Mouse (Mus musculus): ENCODE results near the gene Tpcn2.

The Tpcn2 gene

GRCm38 (mm10) chr7:145196340-145196739 lies 87.5 kb downstream of the Tpcn2 start:
- DNase-seq, result no peak

DNA sequence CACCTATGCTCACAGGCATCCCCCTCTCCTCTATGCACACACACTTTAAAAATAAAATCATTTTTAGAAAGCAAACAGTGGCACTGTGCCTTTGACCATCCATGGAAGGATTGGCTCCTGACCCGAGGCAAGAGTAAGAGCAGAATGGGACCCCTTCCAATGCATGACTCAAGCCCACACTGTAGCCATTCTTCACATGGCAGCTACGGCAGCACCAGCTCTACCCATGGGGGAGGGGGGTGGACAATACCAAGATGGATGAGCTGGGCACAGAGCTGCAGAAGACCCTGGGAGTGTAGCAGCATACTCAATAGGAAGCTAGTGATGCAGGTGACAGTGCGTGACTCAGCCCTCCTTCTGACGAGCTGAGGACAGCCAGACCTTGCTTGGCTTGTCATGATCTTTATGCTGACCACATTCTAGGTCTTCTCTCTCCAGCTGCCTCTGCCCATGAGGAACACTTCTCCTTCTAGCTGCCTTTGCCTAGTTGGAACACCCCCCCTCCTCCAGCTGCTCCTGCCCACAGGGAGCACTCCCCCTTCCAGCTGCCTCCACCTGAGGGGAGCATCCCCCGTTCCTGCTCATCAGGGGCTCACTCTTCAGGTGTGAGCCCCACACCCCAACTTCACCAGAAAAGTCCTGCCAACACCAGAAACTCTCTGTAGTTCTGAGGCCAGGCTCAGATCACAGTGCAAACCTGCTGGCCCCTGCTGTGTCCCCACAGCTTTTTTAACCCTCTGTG lies 88.5 kb downstream of the Tpcn2 start:
- DNase-seq, result peak; percentile 63

DNA sequence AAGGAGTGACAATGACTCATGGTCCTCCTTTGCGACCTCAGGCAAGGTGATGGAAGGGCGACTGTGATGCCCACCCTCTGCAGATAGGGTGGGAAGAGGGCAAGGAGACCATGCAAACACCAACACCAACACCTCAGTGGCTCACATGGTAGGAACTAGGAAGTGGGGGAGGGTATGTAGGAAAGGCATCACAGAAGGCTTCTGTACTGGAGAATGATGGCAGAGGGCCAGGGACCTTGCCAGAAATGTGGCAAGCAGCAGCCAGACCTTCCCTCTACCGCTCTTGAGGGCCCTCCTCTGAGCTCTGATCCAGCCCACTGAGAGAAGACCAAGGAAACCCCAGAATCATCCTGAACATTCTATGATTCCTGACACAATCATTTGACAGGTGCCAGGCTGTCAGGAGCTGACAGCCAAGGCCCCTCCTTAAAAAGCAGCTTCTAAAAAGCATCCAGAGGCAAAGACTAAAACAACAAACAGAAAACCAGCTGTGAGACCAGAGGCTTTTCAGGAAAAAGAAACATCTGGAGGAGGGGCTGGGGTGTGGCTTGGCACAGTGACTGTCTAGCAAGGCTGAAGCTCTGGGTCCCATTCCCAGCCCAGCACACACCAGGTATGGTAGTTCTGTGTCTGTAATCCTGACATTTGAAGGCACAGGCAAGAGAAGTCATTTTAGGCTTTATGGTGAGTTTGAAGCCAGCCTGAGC lies 89.2 kb downstream of the Tpcn2 start:
- peak; percentile 84 for DNase-seq

DNA sequence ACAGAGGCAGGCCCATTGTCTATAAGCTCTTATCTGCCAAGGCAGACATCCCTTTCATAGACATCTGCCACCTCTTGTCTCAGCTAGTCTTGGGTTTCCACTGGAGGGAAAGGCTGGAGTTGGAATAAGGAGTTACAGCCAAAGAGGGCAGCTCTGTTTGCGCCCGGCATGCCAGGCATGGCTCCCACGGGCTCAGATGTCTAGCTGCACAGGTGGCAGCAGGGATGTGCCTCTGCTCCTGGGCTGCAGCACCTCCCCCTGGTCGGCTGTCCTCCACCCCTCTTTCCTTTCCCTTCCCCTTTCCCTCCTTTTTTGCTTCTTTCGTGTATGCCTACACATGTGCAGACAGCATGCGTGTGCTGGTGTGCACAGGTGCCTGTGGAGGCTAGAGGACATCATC lies 91.0 kb downstream of the Tpcn2 start:
- DNase-seq, result no peak

- no peak for DNase-seq
Measured at GRCm38 (mm10) chr7:145190520-145190919, 93.3 kb downstream of the Tpcn2 start.

- no peak for DNase-seq
Measured at GRCm38 (mm10) chr7:145189342-145189741, 94.5 kb downstream of the Tpcn2 start.

- no peak for DNase-seq
Measured at GRCm38 (mm10) chr7:145187802-145188201, 96.0 kb downstream of the Tpcn2 start.

- DNase-seq, result no peak
Measured at GRCm38 (mm10) chr7:145182388-145182787, 101.4 kb downstream of the Tpcn2 start.

DNA sequence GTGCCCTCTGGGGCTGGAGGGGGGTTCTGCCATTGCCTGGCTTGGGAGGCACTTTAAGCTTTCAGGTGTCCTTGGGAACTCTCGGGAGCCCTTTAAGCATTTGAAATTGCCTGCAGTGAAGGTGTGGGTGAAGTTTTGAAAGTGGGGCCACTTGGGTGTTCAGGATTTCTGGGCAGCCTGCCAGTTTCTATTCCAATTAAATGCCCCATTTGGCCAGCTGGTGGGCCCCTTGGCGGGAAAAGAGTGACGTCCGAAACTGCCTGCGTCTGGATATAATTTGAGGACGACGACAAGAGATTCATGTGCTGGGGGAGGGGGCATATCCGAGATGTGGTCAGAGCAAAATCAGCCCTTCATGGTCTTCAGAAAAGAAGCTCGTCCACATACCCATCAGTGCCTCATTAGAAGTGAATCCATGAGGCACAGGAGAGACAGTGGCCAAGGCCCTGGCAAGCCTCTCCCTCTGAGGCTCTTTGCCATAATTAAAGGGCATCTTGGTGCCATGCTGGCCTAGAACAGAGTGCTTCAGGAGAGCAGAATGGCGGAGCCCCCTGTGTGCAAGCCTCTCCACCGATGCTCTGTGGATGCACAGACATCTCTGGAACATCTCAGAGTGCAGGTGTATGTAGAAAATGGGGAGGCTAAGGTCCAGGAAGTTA lies 102.3 kb downstream of the Tpcn2 start:
- no peak for DNase-seq

- no peak for DNase-seq
Measured at GRCm38 (mm10) chr7:145179691-145180091, 104.1 kb downstream of the Tpcn2 start.

DNA sequence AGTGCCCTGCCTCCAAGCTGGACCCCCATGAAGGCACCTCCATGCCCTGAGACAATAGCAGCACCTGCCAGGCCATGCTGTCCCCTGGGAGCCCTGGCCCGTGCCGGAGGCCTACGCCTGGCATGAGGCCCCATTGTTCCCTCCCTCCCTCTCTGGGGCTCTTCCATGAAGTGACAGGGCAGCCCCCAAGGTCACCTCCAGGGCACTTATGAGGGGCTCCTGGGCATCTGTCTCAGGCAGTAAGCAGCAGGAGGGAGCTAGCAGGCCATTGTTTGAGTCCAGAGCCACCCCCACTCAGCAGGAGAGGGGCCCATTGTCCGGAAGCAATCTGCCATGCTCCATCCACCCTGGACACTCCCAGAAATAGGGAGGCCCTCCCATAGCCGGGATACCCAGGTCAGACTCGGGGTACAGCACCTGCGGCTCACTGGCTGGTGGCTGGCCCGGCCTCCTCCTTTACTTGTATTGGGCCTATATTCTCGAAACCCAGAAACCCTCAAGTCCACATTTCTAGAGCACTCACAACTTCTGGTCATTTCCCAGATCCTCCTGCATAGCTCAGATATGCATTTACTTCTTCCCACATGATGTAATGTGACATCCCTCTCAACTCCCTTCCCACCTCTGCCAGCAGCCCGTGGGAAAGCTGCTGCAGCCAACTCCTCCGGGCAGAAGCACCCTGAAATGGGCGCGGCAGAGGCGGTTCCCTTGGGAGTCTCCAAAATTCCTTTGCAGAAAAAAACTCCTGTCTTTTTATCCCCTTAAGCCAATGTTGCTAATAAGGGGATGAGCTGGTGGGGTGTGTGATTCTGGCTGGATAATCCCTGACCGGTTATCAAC lies 106.8 kb downstream of the Tpcn2 start:
- no peak for DNase-seq

GRCm38 (mm10) chr7:145173563-145173962 lies 110.2 kb downstream of the Tpcn2 start:
- DNase-seq, result no peak

- DNase-seq, result no peak
Measured at GRCm38 (mm10) chr7:145173116-145173515, 110.7 kb downstream of the Tpcn2 start.

DNA sequence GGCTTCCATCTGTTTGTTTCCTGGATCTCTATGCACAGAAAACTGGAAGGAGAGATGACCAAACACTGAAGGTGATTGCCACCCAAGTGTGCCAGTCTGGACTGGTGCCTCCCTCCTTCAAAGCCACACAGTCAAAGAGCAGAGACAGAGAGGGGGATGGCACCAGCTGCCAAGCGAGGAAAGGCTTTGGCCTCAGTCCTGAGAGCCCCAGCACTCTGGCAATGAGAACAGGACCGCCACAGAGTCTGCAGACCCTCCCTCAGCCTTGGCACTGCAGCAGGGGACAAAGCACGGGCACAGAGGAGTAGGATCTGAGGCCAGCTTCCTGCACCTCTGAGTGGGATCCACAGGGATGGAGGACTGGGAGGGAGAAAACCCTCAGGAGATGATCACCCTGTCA lies 114.1 kb downstream of the Tpcn2 start:
- no peak for DNase-seq

DNA sequence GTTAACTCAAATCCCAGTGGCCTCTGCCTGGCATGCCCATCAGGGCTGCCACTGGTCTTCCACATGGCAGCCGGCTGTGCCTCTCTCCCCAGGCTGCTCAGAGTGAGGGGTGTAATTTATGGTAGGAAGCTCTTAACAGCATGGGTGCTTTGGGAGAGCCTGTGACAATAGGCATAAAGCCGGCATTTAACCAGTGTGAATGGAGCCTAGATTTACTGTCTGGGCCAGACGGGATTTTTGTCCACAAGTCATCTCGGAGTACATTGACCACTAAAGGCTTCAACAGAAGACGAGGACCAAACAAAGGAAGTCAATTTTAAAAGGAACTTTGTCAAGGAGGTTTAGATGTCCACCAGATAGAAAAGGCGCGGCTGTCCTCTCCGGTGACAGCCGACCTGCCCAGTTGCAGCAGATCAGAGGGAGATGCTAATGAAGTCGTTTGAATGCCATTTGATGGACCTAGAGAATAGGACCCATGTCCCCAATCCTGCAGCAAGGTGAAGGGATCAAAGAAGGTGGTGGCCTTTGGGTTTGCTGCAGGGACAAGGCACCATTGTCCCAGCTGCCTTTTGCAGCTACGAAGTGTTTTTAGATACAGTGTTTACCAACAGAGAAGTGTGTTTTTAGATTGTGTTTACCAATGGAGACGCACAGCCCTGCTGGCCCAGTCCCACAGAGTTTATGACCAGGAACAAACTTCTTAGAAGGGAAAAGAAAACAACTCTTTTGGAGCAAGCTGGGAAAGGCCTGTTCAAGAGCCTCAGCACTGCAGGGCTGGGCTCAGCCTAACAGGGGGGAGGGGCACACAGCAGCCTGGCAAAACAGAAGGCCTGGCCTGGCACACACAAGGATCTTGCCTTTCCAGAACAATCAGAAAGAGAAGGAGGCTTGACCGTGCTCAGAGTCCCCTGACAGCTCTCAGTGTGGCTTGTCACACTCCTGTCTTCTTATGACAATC lies 124.2 kb downstream of the Tpcn2 start:
- no peak for DNase-seq

- DNase-seq, result peak; percentile 42
Measured at GRCm38 (mm10) chr7:145155666-145156065, 128.1 kb downstream of the Tpcn2 start.

DNA sequence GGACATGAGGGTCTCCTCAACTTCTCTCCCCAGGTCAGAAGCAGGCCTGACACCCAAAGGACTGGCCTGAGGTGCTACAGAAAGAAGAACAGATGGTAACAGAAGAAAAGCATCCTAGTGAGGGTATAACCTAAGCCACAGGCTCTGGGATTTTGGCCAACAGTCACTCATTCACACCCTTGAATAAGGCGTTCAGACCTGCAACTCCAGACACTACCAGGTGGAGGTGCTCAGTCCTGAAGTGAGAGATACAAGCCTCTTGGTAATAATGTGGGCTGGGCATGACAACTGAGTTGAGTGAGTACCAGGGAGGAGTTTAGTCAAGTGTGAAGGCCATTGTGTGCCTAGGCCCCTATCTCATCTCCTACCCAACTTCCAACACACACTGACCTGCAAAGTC lies 129.7 kb downstream of the Tpcn2 start:
- DNase-seq, result no peak

- no peak for DNase-seq
Measured at GRCm38 (mm10) chr7:145151845-145152244, 132.0 kb downstream of the Tpcn2 start.

DNA sequence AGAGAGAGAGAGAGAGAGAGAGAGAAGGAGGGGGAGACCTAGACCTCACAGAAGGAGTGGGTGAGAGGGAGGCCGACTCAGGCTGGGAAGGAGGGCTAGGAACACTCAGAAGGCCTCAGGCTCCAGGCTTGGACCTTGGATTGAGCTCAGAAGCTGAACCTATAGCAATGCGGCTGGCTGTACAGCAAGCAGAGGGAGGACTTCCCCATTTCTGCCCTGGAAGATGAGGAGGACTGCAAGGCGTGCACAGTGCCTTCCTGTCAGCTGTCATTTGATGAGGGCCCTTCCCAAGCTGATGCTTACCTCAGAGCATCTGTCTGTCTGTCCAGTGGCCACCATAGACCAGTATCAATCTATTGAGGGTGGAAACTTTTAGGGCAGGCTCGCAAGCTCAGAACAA lies 134.9 kb downstream of the Tpcn2 start:
- no peak for DNase-seq

DNA sequence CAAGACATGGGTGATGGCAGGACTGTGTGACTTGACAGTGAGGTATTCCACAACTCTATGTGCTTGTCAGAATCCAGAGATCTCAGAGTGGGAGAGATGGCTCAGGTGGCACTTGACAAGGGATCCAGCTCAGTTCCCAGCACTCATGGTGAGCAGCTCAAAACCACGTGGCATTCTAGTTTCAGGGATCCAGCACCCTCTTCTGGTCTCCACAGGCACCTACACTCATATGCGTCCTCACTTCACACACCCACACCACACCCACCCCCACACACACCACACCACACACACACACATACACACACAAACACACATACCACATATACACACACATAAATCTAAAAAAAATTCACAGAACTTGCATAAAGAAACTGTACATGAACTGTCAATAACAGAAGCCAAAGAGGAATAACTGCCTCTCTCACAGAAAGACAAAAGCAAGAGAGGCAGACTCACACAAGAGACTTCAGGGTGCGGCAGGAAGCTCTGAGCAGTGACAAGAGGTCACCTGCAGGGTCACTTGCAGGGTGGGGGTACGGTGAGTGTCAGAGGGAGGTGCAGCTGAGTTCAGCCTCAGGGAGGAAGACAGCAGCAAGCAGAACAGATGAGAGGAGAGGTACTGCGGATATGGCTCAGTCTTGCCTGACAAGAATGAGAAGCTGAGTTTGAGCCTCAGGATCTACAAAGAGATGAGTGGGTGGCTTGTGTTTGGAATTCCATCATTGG lies 135.7 kb downstream of the Tpcn2 start:
- DNase-seq, result no peak

DNA sequence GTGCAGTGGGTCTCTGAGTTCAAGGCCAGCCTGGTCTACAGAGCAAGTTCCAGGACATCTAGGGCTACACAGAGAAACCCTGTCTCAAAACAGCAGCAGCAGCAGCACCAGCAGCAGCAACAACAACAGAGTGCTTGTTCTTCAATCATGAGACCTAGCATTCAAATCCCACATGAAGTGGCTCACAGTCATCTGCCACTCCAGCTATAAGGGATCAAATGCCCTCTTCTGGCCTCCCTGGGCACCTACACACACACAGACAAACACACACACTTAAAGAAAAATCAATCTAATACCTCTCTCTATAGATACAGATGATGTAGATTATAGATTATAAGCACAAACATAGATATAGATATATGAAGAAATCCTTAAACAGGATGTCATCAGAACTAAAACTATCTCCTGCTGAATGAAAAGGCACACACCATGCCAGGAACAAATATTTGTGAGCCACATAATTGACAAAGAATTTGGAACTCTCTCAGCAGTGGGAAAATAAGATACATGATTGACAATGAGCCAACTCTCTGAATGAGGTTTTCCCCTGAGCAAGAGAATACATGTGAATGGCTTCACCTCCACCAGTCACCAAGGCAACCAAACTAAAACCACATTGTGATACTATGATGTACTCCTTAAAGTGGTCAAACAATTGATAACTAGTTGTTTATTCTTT lies 137.4 kb downstream of the Tpcn2 start:
- DNase-seq, result no peak
